Mouse (Mus musculus) gonadal fat pad, adult 2 months (tissue): ENCODE data around the gene St6galnac4. TPM values are rescaled to one million over a fixed set of nuclear protein-coding genes. Genes with fewer than 3 reads are reported as not detected.

Experiments used
- DNase-seq: peaks from one replicate; pipeline ENCODE4 v3.0.0-alpha.2; 2012; ENCODE audit warnings: low read depth
- polyA plus RNA-seq: library from polyadenylated mRNA; depleted of rRNA; stranded (reverse); fragments of >200 nt; gene quantifications from 2 replicates; pipeline ENCODE4 v1.2.3, GENCODE M21; 2012

St6galnac4 gene
- polyA plus RNA-seq, 1 experiment: 40.7 TPM

DNA sequence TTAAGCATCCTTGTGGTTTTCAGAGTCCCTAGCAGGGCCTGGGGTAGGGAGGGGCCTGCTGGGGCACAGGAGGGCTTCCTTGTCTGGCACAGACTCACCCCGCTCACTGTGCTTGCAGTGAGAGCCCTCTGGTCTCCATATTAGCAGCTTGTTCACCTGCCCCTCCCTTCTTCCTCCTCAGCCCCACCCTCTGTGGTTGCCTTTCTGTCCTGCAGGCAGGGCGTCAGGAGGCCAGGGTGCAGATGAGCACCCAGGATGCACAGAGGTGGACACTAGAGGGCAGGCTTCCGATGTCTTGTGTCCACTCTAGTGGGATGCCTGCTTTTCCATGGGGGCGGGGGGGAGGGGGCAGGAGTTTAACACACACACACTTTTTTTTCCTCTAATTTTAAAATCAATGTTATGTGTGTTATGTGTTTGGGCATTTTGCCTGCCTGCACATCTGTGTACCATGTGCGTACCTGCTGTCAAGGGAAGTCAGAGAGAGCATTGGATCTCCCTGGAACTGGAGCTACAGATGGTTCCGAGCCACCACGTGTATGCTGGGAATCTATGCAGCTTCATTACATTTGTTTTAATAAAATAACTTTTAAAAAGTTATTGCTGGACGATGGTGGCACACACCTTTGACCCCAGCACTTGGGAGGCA lies 14.6 kb downstream of the St6galnac4 start:
- DNase-seq: no peak

DNA sequence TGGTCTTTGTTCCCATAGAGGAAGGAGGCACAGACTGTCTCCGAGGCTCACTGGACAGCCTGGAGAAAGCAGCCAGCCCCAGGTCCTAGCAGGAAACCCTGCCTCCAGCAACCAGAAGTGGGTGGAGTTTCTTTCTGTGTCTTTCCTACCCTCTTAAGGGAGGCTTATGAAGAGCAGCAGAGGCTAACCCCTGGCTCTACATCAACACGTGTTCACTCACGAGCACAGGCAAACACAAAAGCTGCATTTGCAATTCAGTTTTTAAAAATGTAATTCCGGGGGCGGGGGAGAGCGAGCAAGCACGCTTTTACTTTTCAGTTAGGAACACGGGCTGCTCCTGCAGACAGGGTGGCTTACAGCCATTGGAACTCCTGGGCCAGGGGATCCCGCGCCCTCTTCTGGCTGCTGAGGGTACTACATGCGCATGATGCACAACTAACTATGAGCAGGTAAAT lies 15.7 kb downstream of the St6galnac4 start:
- no peak for DNase-seq

DNA sequence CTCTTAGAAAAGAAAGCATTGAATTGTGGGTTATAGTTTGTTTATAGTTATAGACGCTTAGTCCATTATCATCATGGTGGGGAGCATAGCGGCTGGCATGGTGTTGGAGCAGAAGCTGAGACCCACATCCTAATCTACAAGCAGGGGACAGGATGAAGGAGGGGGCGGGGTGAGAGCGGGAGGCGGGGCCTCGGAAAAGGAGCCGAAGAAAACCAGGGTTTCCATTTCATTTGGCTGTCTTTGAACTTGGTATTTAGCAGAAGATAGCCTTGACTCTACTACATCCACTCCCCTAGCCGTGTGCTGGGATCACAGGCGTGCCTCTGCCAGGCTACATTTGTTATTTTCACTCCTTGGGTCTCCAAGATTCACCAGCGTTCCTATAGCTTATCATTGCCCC lies 17.7 kb downstream of the St6galnac4 start:
- DNase-seq: no peak

DNA sequence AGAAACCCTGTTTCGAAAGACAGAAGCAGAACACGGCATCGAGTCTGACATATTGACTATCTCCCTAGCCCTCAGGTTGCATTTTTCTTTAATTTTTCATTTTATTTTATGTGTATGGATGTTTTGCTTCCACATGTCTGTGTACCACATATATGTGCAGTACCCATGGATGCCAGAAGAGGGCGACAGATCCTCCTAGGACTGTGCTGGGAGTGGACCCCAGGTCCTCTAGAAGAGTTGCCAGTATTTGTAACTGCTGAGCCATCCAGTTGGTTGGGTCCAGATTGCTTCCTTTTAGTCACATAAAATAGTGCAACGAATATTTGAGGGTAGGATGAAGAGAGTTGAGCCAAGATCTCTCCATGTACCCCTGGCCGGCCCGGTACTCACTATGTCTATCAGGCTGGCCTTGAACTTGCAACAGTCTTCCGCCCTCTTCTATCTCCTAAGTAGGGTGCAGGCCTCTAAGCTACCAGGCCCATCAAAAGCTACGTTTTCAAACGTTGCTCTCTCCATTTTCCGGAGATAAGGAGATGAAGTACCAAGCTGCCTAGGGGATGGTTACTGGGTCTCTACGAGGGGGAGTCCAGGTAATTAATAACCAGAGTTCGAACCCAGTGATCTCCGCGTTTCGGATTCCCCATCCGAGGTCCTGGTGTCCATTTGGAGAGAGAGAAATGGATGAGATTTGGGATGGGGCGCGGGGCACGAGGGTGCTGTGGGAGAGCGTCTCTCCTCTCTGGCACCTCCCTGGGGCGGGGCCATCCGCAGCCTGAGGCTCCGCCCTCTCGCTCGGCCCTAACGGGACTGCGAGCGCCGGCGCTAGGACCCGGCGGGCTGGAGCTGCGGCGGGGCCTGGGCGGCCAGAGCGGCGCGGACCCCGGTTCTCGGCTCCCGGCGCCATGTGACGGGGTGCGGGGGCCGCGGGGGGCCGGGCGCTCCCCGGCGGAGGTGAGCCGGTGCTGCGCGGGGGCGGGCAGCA lies 19.6 kb downstream of the St6galnac4 start:
- DNase-seq: no peak

DNA sequence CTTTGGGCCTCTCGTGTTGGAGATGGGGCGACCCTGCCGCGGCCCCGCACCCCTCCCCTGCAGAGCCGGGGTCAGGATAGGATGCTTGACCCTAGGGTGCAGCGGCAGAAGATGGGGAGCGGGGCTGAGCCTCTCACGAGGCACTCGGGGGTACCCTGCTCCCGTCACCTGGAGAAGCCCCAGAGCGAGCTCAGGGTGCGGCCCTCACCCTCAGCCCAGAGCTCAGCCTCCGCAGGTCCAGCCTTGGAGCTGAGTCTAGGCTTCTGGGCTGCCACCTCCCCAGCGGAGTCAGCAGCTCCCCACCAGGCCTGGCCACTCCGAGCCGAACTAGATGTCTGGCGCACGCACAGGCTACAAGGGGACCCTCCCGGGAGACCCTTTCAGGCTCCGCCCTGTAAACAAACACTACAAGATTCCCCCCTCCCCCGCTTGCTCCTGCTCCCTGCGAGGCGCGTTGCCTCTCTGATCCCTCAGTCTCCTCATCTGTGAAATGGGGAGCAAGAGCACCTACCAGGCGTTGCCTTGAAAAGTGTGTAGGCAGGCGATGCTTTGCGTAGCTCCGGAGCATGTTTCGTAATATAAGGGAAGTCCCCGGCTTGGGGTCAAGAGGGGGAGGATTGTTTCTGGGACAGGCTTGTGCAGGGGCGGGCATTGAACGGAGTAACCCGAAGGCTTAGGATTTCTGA lies 20.5 kb downstream of the St6galnac4 start:
- DNase-seq: no peak

DNA sequence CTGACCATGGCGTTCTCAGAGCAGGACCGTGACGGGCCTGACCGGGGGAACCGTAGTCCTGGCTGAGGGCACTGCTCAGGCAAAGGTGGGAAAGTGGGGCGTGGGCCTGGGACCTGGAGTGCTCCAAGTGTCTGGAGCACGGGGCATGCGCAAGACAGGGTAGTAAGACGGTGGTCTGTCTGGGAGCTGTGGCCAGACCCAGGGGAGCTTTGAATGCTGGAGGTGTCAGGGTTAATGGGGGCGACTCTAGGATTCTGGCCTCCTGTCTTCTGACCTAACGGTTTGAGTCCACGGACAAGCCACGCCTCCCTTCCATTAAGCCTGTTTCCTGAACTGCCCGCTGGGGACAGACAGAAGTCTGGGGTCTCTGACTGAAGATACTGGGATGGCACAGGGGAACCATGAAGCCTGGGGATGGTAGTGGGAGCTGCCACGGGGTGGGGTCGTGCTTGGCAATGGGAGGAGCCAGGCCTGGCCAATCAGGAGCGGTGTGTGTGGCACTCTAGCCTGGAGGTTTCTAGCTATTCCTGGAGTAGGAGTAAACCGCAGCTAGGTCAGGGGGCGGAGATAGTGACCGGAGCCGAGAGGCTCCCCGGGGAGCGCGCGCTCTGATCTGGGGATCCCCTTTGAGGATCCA lies 21.4 kb downstream of the St6galnac4 start:
- no peak for DNase-seq

DNA sequence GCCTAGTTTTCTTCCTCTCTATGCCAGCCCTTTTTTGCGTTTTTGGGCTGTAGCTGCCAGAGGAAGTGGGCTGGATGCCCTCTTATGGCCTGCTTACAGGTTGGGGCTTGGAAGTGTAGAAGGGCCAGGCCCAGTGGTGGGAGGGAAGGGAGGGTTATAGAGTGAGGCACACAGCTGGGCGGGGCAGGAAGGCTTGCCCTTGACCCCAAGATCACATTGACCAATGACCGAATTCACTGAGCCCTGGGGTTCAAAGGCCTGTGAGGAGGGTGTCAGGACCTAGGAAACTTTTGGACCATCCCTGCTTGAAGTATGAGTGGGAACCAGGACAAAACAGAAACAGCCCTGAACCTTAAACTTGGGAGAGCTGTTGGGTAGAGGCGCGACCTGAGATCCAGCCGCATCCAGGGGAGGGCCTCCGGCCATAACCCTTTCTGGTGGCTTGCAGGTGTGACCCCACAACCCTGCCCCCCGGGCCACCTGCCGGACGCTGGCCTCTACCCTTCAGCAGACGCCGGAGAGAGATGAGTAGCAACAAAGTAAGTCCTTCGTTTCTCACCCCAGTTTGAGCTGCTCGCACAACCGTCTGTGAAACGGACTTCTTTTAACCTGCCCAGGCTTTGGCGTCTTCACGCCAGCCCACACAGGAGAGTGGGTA lies 22.0 kb downstream of the St6galnac4 start:
- no peak for DNase-seq

DNA sequence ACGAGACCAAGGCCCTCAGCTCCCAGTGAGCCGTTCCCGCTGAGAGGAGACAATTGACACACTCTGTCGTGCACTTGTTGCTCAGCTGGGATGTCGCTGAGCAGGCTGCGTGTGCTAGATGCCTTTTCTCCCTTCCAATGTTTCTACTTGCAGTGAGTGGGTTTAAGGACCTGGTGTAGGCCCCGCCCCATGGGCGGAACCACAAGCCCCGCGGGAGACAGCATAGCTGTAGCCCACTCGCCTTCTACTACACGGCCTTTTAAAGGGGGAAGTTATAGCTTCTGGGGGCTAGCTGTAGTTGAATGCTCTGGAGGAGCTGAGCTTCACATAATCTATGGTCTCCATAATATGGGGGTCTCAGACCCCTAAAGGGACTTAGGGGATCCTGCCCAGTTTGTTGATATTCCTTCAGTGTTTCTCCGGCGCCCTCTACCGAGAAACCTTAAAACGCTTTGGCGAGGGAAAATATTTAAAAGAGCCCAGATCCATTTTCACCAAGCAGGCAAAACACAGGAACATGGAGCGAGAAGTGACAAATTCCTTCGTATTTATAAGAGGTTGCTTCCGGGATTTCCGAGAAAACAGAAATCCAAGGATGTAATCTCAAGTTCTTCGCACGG lies 23.8 kb downstream of the St6galnac4 start:
- no peak for DNase-seq

DNA sequence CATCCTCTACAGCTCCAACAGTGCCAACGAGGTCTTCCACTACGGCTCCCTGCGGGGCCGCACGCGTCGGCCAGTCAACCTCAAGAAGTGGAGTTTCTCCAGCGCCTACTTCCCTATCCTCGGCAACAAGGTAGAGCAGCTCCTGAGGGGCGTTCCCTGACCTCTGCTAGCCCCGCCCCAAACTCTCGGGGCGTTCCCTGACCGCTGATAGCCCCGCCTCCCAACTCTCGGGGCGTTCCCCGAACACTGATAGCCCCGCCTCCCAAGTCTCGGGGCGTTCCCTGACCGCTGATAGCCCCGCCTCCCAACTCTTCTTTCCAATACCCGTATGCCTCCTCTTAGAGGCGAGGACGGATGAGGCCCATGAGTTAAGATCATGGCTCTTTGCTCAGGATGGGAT lies 25.4 kb downstream of the St6galnac4 start:
- no peak for DNase-seq

DNA sequence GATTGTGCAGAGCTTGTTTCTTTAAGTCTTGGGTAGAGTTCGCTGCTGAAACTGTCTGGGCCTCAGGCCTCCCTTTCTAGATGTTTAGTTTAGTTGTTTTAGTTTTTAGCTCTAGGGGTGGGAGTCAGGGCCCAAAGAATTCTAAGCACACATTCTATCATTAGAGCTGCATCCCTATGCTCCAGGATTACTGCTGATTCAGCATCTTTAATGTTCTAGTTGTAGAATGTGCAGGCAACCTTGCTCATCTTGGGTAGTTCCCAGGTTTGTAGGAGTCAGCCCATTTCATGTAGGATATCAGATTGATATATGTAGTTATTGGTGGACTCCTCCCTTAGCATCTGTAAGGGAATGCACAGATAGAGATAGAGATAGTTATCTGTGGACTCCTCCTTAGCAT lies 30.2 kb downstream of the St6galnac4 start:
- DNase-seq: no peak

DNA sequence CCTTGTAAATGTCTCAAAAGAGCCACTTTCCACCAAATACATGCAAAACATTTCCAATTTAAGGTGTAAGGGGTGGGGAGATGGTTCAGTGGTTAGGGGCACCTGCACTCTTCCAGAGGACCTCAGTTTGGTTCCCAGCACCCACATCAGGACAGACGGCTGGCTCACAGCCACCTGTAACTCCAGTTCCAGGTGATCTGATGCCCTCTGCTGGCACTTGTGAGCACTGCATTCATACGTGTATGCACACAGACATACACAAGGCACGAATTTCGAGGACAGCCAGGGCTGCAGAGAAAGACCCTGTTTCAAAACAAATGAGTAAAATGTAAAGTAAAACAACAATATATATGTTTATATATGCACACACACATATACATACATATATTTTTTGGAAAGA lies 30.7 kb downstream of the St6galnac4 start:
- DNase-seq: no peak

DNA sequence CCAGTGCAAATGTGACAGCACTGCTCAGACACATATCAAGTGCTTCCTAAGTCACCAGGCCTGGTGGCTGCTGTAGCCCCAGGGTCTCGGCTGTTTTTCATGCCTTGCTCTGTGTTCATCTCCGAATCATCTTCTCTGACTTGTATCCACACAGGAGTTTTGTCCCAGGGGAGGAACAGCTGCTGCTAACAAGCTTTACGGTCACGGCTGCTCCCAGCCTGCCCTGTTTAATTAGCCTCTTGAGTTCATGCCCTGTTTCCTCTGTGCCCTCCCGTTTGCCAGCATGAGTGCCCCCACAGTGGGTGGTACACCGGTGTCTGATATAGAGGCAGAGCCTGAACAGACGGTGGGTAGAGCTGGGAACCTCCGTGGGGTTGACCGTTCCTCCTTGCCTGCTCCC lies 31.2 kb downstream of the St6galnac4 start:
- no peak for DNase-seq

DNA sequence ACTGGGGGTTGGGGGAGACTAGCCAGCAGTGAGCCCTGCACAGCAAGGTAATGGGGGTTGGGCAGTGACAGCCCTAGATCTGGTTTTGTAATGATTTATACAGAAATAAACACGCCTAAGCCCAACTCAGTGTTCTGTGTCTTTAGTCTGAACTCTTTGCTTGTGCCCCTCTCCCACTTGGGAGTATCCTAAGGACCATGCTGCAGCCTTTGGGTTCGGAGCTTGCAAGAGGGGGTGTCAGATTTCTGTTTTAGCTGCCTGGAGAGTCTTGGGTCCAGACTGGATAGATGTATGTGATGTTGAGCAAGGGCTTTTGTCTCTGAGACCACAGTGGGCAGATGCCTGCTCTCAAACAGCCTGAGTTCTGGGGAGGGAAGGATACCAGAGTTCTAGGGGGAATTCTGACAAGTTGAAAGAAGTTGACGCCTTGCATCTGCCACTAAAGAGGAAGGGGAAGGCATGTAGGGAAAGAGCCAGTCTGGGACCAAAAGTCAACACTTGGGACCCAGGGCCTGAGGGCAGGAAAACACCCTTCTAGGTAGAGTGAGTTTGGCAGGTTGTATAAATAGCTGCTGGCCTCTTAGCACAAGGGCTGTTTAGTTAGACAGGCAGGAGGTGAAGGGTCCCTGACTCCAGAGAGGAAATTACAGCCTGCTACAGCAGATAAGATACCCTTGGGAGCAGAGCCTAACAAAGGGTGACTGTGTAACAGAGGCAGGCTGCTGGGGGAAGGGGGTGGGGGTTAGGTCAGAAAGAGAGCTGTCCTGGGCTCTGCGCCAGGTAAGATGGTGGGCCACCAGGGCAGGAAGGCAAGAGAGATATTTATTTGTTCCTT lies 34.0 kb downstream of the St6galnac4 start:
- no peak for DNase-seq

DNA sequence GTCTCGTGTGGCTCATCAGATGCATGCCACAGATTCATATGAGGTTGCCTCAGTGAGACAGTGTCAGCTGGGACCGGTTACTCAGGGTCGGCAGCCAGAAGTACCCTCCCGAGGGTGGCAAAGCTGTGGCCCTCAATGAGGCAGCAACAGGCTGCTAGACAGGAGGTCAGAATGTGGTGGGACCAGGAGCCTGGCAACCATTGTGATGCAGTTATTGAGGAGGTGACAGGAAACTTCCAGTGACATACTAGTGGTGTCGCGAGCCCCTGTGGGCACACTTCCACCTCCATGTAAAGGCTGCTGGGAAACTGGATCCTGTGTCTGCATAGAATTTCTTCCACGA lies 34.6 kb downstream of the St6galnac4 start, which contains the start of gene Ak1:
TSS of gene Ak1 (plus strand) at position 242 of the 343 bp plus-strand sequence.
- no peak for DNase-seq

DNA sequence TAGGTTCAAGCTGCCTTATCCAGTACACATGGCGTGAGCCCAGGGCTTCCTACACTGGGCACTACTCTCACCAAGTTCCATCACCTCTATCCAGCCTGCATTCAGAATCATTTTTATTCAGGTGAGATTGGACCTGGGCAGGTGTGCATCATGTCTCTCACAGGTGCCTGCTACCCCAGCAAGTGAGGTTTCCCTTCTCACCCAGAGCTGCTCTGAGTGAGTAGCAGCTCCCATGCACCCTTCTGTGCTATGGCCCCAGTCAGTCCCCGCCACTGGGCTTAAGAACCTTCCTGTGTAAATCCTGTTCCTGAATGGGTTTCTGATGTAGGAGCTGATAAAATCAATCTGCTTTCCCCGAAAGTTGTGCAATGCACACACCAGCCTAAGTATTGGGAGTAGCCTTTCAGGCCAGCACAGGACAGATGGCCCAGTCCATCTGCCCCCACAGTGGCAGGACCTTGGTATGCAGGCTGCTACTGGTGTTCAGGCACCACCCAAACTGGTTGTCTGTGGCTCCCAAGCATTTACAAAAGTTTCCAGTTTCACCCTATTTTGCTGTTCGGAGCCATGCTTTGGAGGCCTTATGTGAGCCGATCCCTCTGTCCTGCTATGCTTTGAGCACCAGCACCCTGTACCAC lies 37.3 kb downstream of the St6galnac4 start:
- no peak for DNase-seq

DNA sequence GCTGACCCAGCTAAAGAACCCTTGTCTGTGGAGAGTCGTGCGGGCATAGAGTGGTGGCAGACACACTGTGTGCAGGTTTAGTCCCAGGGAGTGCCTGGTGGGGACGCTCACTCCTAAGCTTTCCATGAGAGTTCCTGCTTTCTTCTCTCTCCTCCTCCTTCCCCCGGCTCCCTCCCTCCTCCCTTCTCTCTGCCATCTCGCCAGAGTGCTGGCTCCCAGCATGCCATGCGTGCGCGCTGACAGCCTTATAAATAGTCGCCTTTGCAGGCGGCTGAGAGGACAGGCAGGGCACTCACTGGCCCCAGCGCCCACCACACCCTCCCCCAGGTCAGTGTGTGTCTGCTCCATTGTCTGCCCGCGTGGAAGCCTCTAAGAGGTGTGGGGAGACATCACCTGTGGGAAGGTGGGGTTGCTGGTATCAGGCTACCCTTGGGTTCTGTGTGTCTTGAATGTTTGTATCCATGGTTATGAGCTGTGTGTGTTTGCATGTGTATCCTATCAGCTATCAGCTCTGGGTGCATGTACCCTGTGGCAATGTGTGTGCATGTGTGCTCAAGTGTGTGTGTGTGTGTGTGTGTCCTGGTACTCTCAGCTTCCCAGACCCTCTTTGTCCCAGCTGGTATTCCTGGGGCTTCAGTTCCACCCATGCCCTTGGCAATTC lies 38.4 kb downstream of the St6galnac4 start:
- DNase-seq: no peak

DNA sequence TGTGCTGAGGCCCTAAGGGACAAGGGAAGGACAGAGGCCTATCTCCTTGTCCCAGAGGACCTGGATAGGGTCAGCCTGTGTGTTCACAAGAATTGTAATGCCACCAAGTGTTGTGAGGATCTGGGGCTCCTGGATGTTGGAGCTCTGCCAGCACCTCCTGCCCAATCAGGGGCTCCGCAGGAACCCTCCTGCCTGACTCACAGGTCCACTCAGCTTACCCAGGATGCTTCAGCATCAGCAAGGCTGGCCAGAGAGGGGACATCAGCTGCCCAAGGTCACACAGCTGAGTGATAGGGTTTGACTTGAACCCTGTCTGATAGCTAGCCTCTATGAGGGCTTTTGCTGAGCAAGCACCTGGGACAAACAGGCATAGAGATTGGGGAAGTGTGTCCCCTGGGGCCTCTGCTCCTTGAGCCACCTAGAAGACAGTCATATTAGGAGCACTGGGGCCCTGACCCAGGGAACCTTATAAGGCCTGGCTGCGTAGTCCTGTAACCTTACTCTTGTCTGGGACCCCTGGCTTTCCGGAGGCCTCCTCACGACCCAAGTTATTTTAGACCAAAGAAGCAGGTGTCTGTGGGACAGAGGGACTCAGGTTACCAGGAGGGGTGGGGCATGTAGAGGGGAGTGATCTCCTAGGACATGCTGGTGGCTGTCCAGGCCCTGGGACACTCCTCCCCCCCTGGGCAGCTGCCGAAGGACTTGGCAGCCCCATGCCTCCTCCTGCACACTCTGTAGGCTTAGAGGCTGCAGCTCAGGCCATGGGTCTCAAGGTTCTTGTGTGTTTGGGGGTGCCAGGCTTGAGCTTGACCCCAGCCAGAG lies 39.2 kb downstream of the St6galnac4 start:
- no peak for DNase-seq
